Mouse (Mus musculus): ENCODE measurements at regions not wholly inside any gene's neighbourhood (a gene's known extent, or its start where the extent isn't known, plus 50 kb on each side); places are given as distances from the start of the nearest gene placed in this dataset.

GRCm38 (mm10) chr7:78023075-78023474 lies 714.7 kb downstream of the Ntrk3 start:
- no peak for TF ChIP-seq CTCF (IDR thresholded peaks at IDR 0.05; ENCODE audit: low read depth)
- no peak for TF ChIP-seq EP300 (optimal IDR thresholded peaks at IDR 0.05)

Measured in stomach, postnatal 0 days (tissue).